Mouse (Mus musculus): ENCODE results near the gene Vmn2r66. TPM values are rescaled to one million over a fixed set of nuclear protein-coding genes. Genes with fewer than 3 reads are reported as not detected.

Gene Vmn2r66
- total RNA-seq (2021): not detected
- long read RNA-seq, experiment 1: 0 reads
- long read RNA-seq, experiment 2: 0 reads

DNA sequence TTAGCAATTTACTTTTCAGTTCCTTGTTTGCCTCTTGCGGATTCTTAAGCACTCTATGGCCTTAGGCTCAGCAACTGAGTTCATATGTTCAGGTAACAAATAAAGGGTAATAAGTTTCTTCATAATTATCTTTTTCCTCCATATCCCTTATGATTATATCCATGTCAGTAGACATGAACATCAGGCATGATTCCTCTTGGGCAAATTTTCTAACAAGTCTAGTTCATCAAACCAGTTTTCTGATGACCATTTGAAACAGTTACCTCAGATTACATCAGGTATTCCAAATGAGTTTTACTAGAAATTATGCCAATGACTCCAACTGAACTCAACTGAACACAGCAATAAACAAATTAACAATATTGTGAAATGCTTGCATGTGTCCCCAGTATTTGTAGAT lies at the start of gene Vmn2r66:
Gene Vmn2r66, minus strand, starts transcription at position 101 of the 400 bp plus-strand sequence.
- DNase-seq (ENCODE audit: low spot score in 2 of 2): no peak

DNA sequence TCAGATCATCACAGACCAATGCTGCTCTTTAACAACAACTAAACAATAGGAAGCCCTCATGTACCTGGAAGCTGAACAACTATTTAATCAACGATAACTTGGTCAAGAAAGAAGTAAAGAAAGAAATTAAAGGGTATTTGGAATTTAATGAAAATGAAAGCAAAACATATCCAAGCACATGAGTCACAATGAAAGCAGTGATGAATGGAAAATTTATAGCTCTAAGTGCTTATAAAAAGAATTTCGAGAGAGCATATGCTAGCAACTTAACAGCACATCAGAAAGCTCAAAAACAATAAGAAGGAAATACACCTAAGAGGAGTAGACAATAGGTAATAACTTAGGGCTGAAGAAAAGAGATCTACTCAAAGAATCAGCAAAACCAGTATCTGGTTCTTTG lies 15.4 kb downstream of the Vmn2r66 start:
- no peak for DNase-seq (ENCODE audit: low spot score in 2 of 2)

DNA sequence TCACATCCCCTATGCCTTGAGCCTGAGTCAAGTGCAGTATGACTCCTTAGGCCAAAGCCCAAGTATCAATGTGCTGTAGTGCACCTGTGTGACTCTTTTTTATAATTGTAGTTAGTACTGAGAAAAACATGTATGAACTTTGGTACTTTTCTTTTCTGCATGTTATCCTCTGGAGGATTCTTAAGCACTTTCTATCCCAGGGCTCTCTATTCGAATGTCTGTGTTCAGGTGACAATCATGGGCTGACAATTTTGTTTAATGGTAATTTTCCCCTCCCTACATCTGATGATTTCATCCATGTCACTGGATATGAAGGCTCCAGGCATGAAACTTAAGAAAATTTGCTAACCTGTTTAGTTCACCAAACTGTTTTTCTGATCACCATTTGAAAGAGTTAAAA lies 48.1 kb downstream of the Vmn2r66 start, which contains the start of gene Vmn2r65:
Gene Vmn2r65, minus strand, starts transcription at position 101 of the 400 bp plus-strand sequence.
- no peak for DNase-seq (ENCODE audit: low spot score in 2 of 2)

Other genes with a start within 250 kb of the Vmn2r66 start
- not detected for gene Olfr291, start 158.7 kb downstream of the Vmn2r66 start, total RNA-seq (2021)
- not detected for gene Vmn2r65, start 48.2 kb downstream of the Vmn2r66 start, total RNA-seq (2021)
- gene Vmn2r67, start 143.7 kb upstream of the Vmn2r66 start, total RNA-seq (2021): not detected
- not detected for gene Vmn2r68, start 225.5 kb upstream of the Vmn2r66 start, total RNA-seq (2021)

All from left cerebral cortex, adult 18-20 months (tissue).